Mouse (Mus musculus) lung, adult 2 months (tissue): Measurements from ENCODE around the gene Syngr4.

Experiments
- CTCF ChIP-seq: fragments of 200-500 bp; IDR thresholded peaks from 2 replicates; pipeline ENCODE4 v1.5.1; 2011; ENCODE audit warnings: mild to moderate bottlenecking, low read length, control low read depth; ENCODE audit not compliant: insufficient read depth
- POLR2A ChIP-seq: fragments of 200-500 bp; IDR thresholded peaks from 2 replicates; pipeline ENCODE4 v1.6.1; 2011; ENCODE audit warnings: low read depth, mild to moderate bottlenecking, control low read depth, low read length, borderline replicate concordance; ENCODE audit errors: extremely low read depth

DNA sequence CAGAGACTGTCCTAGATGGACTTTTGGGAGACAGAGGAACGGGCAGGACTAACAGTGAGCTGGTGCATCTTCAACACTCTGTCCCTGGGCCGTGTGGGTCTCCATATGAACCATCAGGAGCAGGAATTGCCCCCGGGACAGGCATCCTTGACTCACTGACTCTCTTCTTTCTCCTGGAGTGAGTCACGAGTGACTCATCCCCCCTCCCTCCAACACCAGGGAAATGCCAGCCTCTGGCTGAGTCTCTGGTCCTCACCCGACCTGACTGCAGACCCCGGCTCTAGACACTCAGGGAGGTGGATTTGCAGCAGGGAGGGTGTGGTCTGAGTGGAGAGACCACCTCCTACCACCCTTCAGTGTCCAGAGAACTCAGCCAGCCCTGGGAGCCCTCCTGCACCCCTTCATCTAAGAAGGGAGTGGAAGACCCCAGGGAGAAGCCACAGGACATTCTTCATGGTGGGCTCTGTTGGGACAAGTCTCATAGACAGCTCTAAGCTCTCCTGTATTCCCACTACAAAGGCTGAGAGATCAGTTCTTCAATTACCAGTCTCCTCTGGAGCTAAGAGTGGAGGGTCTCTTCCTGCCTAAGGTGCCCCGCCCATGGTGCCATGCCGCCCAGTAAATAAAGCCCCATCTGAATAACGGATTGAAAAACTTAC lies 24.2 kb upstream of the Syngr4 start:
- no peak for TF ChIP-seq CTCF
- no peak for TF ChIP-seq POLR2A
